Mouse (Mus musculus): Measurements from ENCODE around the gene Il17rc. TPM values are rescaled to one million over a fixed set of nuclear protein-coding genes. Genes with fewer than 3 reads are reported as not detected.

Il17rc gene
- polyA plus RNA-seq, 1 experiment from 2014 or later: 0.96 TPM

DNA sequence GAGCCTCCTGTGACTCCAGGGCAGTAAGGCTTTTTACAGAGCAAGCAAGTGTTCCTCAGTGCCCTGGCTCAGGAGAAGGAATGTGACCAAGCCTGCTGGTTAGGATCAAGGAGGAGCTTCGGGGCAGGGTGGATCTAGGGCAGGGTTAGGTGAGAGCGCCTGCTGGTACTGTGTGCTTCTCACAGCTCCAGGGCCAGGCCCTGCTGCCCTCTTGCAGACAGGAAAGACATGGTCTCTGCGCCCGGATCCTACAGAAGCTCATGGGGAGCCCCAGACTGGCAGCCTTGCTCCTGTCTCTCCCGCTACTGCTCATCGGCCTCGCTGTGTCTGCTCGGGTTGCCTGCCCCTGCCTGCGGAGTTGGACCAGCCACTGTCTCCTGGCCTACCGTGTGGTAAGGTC lies 12.6 kb upstream of the Il17rc start:
- Histone ChIP-seq H3K27ac (no peak overlapping the region), H3K4me3 (replicated peaks) (no peak overlapping the region), H3K9ac (replicated peaks) (no peak overlapping the region), H3K27me3 (no peaks in the 10 kb centered on the region; the same call in 1 of the 2 replicates), H3K4me1 (replicated peaks) (no peaks in the 10 kb centered on the region), H3K36me3 (no peaks in the 10 kb centered on the region), H3K4me2 (replicated peaks) (no peak overlapping the region), H3K9me3 (no peaks in the 10 kb centered on the region)
- WGBS: 72% methylated on average over 10 of the region's 10 CpGs
- no peak for ATAC-seq

DNA sequence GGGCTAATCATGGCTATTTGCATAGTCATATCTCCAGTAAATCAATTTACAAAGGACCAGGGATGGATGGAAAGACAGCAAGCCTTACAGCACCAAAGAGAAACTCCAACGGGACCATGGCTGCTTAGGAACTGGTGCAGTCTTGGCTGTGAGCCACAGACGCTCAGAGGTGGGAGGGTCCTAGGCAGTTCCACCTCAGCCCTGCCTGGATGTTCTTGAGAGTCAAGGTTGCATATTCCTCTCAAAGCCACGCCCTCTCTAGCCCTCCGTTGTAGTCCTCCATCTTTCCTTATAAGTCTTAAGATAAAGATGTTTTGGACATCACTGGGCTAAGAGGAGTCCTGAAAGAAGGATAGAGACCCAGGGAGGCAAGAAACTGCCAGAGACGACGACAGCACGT lies 7.2 kb upstream of the Il17rc start:
- 70% methylated on average over 7 of the region's 7 CpGs for WGBS
- no peaks in the 10 kb centered on the region for H3K9me3 ChIP-seq
- H3K36me3 ChIP-seq: no peaks in the 10 kb centered on the region

DNA sequence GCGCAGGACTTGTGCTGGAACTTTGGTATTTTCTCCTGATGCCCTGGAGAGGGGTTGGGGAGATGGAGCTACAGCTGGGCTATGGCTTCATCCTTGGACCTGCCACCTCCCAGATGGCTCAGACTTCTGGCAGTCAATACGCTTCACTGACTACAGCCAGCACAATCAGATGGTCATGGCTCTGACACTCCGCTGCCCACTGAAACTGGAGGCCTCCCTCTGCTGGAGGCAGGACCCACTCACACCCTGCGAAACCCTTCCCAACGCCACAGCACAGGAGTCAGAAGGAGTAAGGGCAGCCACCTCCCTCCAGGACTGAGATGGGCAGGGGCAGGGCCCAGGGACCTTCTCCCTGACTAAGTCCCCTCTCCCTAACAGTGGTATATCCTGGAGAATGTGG lies 5.6 kb upstream of the Il17rc start:
- no peak overlapping the region for H3K9ac ChIP-seq (replicated peaks)
- H3K4me2 ChIP-seq (replicated peaks): no peak overlapping the region
- ATAC-seq: no peak
- H3K4me3 ChIP-seq (replicated peaks): no peak overlapping the region
- H3K4me1 ChIP-seq (replicated peaks): peaks cover 11% of the 10 kb centered on the region
- H3K36me3 ChIP-seq: no peaks in the 10 kb centered on the region
- no peak overlapping the region for H3K27ac ChIP-seq
- WGBS: 45% methylated on average over 5 of the region's 5 CpGs
- no peaks in the 10 kb centered on the region for H3K9me3 ChIP-seq
- H3K27me3 ChIP-seq: peaks cover 20% of the 10 kb centered on the region

More for the DNA sequence above, 7.2 kb upstream of the Il17rc start:
- Histone ChIP-seq H3K4me2 (replicated peaks) (no peak overlapping the region), H3K4me3 (replicated peaks) (no peak overlapping the region), H3K27ac (no peak overlapping the region), H3K4me1 (replicated peaks) (no peaks in the 10 kb centered on the region; the same call in 1 of the 2 replicates), H3K27me3 (0 out of 2 replicates have a peak, but pooled peaks cover 4% of the 10 kb centered on the region), H3K9ac (replicated peaks) (no peak overlapping the region)
- no peak for ATAC-seq

DNA sequence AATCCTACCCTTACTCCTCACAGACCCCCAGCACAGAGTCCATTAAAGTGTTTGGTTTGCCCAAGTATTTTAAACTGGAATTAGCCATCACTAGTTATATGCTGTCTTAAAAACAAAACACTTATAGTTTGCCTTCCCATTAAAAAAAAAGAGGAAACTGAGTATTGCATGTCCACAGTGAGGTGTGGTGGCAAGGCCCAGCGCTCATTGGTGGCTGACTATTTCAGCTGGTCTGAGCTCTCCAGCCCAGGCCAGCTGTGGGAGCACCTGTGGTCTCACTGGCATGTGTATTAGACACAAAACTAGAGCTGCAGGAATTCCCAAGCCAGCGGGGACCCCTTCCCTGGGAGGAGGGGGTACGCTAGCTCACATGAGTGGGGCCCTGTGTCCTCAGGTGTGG lies 2.7 kb upstream of the Il17rc start:
- Histone ChIP-seq H3K36me3 (no peaks in the 10 kb centered on the region), H3K4me2 (replicated peaks) (no peak overlapping the region), H3K27me3 (peaks cover 40% of the 10 kb centered on the region), H3K9me3 (no peaks in the 10 kb centered on the region), H3K4me3 (replicated peaks) (no peak overlapping the region), H3K4me1 (replicated peaks) (peaks cover 15% of the 10 kb centered on the region), H3K9ac (replicated peaks) (no peak overlapping the region), H3K27ac (no peak overlapping the region)
- 66% methylated on average over 3 of the region's 3 CpGs for whole genome bisulfite sequencing
- ATAC-seq: no peak

GRCm38 (mm10) chr6:113469021-113469420 lies 2.2 kb upstream of the Il17rc start:
- Histone ChIP-seq H3K4me1 (replicated peaks) (peaks cover 15% of the 10 kb centered on the region), H3K27me3 (peaks cover 40% of the 10 kb centered on the region), H3K4me3 (replicated peaks) (peak overlapping the region; percentile 35), H3K4me2 (replicated peaks) (peak overlapping the region; percentile 63), H3K9me3 (no peaks in the 10 kb centered on the region), H3K36me3 (no peaks in the 10 kb centered on the region), H3K9ac (replicated peaks) (no peak overlapping the region; the same call in 1 of the 2 replicates), H3K27ac (no peak overlapping the region)
- 8% methylated on average over 9 of the region's 9 CpGs for WGBS
- ATAC-seq: peak; percentile 76

GRCm38 (mm10) chr6:113469432-113469831 lies 1.8 kb upstream of the Il17rc start:
- peak; percentile 80 for ATAC-seq
- Histone ChIP-seq H3K27ac (no peak overlapping the region), H3K4me2 (replicated peaks) (peak overlapping the region; percentile 63), H3K36me3 (no peaks in the 10 kb centered on the region), H3K9me3 (no peaks in the 10 kb centered on the region), H3K27me3 (peaks cover 40% of the 10 kb centered on the region), H3K9ac (replicated peaks) (peak overlapping the region; percentile 52), H3K4me1 (replicated peaks) (peaks cover 15% of the 10 kb centered on the region), H3K4me3 (replicated peaks) (peak overlapping the region; percentile 35)
- WGBS: under 1% methylated on average over 31 of the region's 31 CpGs

DNA sequence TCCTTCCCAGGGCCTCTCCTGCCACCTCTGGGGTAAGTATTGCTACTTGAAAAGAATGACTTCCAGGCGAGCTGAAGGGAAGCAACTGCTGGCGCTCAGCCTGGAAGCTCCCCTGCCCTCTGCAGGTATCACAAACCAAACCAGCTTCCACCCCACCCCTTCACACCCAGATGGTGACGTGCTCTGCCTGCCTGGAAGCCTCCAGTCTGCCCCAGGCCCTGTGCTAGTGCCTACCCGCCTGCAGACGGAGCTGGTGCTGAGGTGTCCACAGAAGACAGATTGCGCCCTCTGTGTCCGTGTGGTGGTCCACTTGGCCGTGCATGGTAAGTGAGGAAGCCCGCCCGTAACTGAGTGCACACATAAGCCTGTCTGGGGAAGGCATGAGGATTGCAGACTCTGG lies 834 bp downstream of the Il17rc start:
- H3K36me3 ChIP-seq: no peaks in the 10 kb centered on the region
- peaks cover 40% of the 10 kb centered on the region for H3K27me3 ChIP-seq
- peaks cover 15% of the 10 kb centered on the region for H3K4me1 ChIP-seq (replicated peaks)
- H3K27ac ChIP-seq: no peak overlapping the region
- no peaks in the 10 kb centered on the region for H3K9me3 ChIP-seq
- no peak for ATAC-seq
- no peak overlapping the region for H3K4me2 ChIP-seq (replicated peaks)
- 71% methylated on average over 10 of the region's 10 CpGs for WGBS
- no peak overlapping the region for H3K9ac ChIP-seq (replicated peaks)
- no peak overlapping the region for H3K4me3 ChIP-seq (replicated peaks)

- H3K4me1 ChIP-seq (replicated peaks): peaks cover 15% of the 10 kb centered on the region
- no peak overlapping the region for H3K9ac ChIP-seq (replicated peaks)
- H3K4me2 ChIP-seq (replicated peaks): no peak overlapping the region
- H3K36me3 ChIP-seq: no peaks in the 10 kb centered on the region
- H3K27me3 ChIP-seq: peaks cover 40% of the 10 kb centered on the region
- no peak for ATAC-seq
- H3K27ac ChIP-seq: no peak overlapping the region
- WGBS: 77% methylated on average over 2 of the region's 2 CpGs
- no peak overlapping the region for H3K4me3 ChIP-seq (replicated peaks)
- no peaks in the 10 kb centered on the region for H3K9me3 ChIP-seq
These were observed 2.0 kb downstream of the Il17rc start for GRCm38 (mm10) chr6:113473246-113473645.

GRCm38 (mm10) chr6:113473715-113474114 lies 2.5 kb downstream of the Il17rc start:
- no peaks in the 10 kb centered on the region for H3K9me3 ChIP-seq
- H3K4me3 ChIP-seq (replicated peaks): no peak overlapping the region
- H3K4me2 ChIP-seq (replicated peaks): no peak overlapping the region
- no peak for ATAC-seq
- H3K27ac ChIP-seq: no peak overlapping the region
- H3K4me1 ChIP-seq (replicated peaks): peaks cover 15% of the 10 kb centered on the region
- WGBS: 80% methylated on average over 6 of the region's 6 CpGs
- H3K36me3 ChIP-seq: no peaks in the 10 kb centered on the region
- no peak overlapping the region for H3K9ac ChIP-seq (replicated peaks)
- peaks cover 39% of the 10 kb centered on the region for H3K27me3 ChIP-seq

DNA sequence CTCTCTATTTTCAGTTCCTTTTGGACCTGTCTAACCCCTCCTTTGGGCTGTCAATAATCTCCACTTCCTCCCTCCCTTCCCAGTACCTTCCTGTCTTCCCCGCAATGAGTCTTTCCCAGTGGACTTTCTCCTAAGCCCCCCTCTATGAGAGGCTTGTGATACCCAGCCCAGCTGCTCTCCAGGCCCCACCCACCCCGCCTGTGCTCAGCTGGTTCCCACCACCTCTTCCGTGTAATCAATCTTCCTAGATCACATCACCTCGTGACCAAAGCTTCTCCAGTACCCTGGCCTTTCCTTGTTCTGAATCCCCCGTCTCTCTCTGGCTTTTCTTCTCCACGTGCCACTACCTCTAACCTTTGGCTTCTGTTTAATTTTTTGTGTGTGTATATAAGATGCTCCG lies 6.1 kb downstream of the Il17rc start:
- no peak overlapping the region for H3K4me3 ChIP-seq (replicated peaks)
- no peak overlapping the region for H3K4me2 ChIP-seq (replicated peaks)
- H3K9me3 ChIP-seq: no peaks in the 10 kb centered on the region
- H3K4me1 ChIP-seq (replicated peaks): peaks cover 9% of the 10 kb centered on the region
- no peak overlapping the region for H3K27ac ChIP-seq
- H3K9ac ChIP-seq (replicated peaks): no peak overlapping the region
- H3K36me3 ChIP-seq: no peaks in the 10 kb centered on the region
- ATAC-seq: no peak
- WGBS: 55% methylated on average over 7 of the region's 7 CpGs
- peaks cover 28% of the 10 kb centered on the region; the same call in 1 of the 2 replicates for H3K27me3 ChIP-seq

GRCm38 (mm10) chr6:113478906-113479305 lies 7.7 kb downstream of the Il17rc start:
- 86% methylated on average over 10 of the region's 10 CpGs for WGBS
- H3K36me3 ChIP-seq: no peaks in the 10 kb centered on the region
- no peak for ATAC-seq
- H3K4me2 ChIP-seq (replicated peaks): no peak overlapping the region
- H3K4me1 ChIP-seq (replicated peaks): peaks cover 15% of the 10 kb centered on the region
- H3K4me3 ChIP-seq (replicated peaks): no peak overlapping the region
- no peak overlapping the region for H3K27ac ChIP-seq
- no peak overlapping the region for H3K9ac ChIP-seq (replicated peaks)
- H3K9me3 ChIP-seq: no peaks in the 10 kb centered on the region
- H3K27me3 ChIP-seq: peaks cover 24% of the 10 kb centered on the region; the same call in 1 of the 2 replicates

GRCm38 (mm10) chr6:113480555-113481373 lies 9.5 kb downstream of the Il17rc start:
- 70% methylated on average over 18 of the region's 18 CpGs for WGBS
- Histone ChIP-seq H3K4me3 (replicated peaks) (no peak overlapping the region), H3K36me3 (0 out of 2 replicates have a peak, but pooled peaks cover under 1% of the 10 kb centered on the region), H3K9me3 (no peaks in the 10 kb centered on the region), H3K27ac (no peak overlapping the region), H3K4me1 (replicated peaks) (peaks cover 34% of the 10 kb centered on the region), H3K4me2 (replicated peaks) (no peak overlapping the region), H3K9ac (replicated peaks) (no peak overlapping the region), H3K27me3 (peaks cover 24% of the 10 kb centered on the region; the same call in 1 of the 2 replicates)
- ATAC-seq: no peak

Measured in midbrain, embryonic 13.5 days (tissue).